Mouse (Mus musculus): ENCODE results near the gene Cers6.

- TF ChIP-seq GATA1 (IDR thresholded peaks at IDR 0.05; ENCODE audit: low read length) (no peak), TAL1 (IDR thresholded peaks at IDR 0.05; ENCODE audit: low read length) (no peak)
Measured at GRCm38 (mm10) chr2:68932240-68932639, 71.0 kb downstream of the Cers6 start.
